Mouse (Mus musculus): ENCODE results near the gene Zfp827. TPM values are rescaled to one million over a fixed set of nuclear protein-coding genes. Genes with fewer than 3 reads are reported as not detected.

Zfp827 gene
- polyA plus RNA-seq, 1 experiment from 2014 or later: 2.9 TPM

GRCm38 (mm10) chr8:79073311-79073710 lies 45.1 kb downstream of the Zfp827 start:
- DNase-seq (ENCODE audit: low spot score) (no peak), ATAC-seq (ENCODE audit: low FRiP score, low TSS enrichment) (no peak)
- no peak overlapping the region for H3K4me2 ChIP-seq (replicated peaks; ENCODE audit: low read depth)
- H3K36me3 ChIP-seq (ENCODE audit: control insufficient read depth, insufficient read depth, low read length): peaks cover 8% of the 10 kb centered on the region; the same call in 1 of the 2 replicates
- TF ChIP-seq CTCF (IDR thresholded peaks at IDR 0.05; ENCODE audit: low read depth) (no peak), EP300 (optimal IDR thresholded peaks at IDR 0.05) (no peak)
- H3K27me3 ChIP-seq (ENCODE audit: control insufficient read depth, insufficient read depth, low read length): no peaks in the 10 kb centered on the region
- no peak overlapping the region for H3K9ac ChIP-seq (ENCODE audit: low read length)
- no peak overlapping the region for H3K4me3 ChIP-seq (ENCODE audit: low read depth, low read length)
- no peaks in the 10 kb centered on the region for H3K4me1 ChIP-seq (replicated peaks; ENCODE audit: control insufficient read depth, insufficient read depth)
- WGBS: 60% methylated on average over 3 of the region's 3 CpGs
- no peaks in the 10 kb centered on the region for H3K9me3 ChIP-seq (ENCODE audit: control insufficient read depth, low read length)
- H3K27ac ChIP-seq (replicated peaks): no peak overlapping the region

GRCm38 (mm10) chr8:79074986-79075385 lies 46.7 kb downstream of the Zfp827 start:
- no peak for TF ChIP-seq EP300 (optimal IDR thresholded peaks at IDR 0.05)
- TF ChIP-seq CTCF (IDR thresholded peaks at IDR 0.05; ENCODE audit: low read depth): no peak
- H3K36me3 ChIP-seq (ENCODE audit: control insufficient read depth, insufficient read depth, low read length): peaks cover 8% of the 10 kb centered on the region; the same call in 1 of the 2 replicates
- no peaks in the 10 kb centered on the region for H3K9me3 ChIP-seq (ENCODE audit: control insufficient read depth, low read length)
- DNase-seq (ENCODE audit: low spot score): no peak
- no peak for ATAC-seq (ENCODE audit: low FRiP score, low TSS enrichment)
- H3K27me3 ChIP-seq (ENCODE audit: control insufficient read depth, insufficient read depth, low read length): no peaks in the 10 kb centered on the region
- WGBS: 68% methylated on average over 9 of the region's 9 CpGs
- no peak overlapping the region for H3K27ac ChIP-seq (replicated peaks)
- no peaks in the 10 kb centered on the region for H3K4me1 ChIP-seq (replicated peaks; ENCODE audit: control insufficient read depth, insufficient read depth)
- no peak overlapping the region for H3K4me2 ChIP-seq (replicated peaks; ENCODE audit: low read depth)
- H3K9ac ChIP-seq (ENCODE audit: low read length): no peak overlapping the region
- H3K4me3 ChIP-seq (ENCODE audit: low read depth, low read length): no peak overlapping the region

GRCm38 (mm10) chr8:79077256-79077655 lies 49.0 kb downstream of the Zfp827 start:
- Histone ChIP-seq H3K27ac (replicated peaks) (no peak overlapping the region), H3K27me3 (ENCODE audit: control insufficient read depth, insufficient read depth, low read length) (no peaks in the 10 kb centered on the region), H3K36me3 (ENCODE audit: control insufficient read depth, insufficient read depth, low read length) (peaks cover 5% of the 10 kb centered on the region; the same call in 1 of the 2 replicates), H3K9me3 (ENCODE audit: control insufficient read depth, low read length) (no peaks in the 10 kb centered on the region), H3K4me2 (replicated peaks; ENCODE audit: low read depth) (no peak overlapping the region), H3K4me1 (replicated peaks; ENCODE audit: control insufficient read depth, insufficient read depth) (no peaks in the 10 kb centered on the region), H3K9ac (ENCODE audit: low read length) (no peak overlapping the region), H3K4me3 (ENCODE audit: low read depth, low read length) (no peak overlapping the region)
- 83% methylated on average over 5 of the region's 5 CpGs for WGBS
- DNase-seq (ENCODE audit: low spot score) (no peak), ATAC-seq (ENCODE audit: low FRiP score, low TSS enrichment) (no peak)
- TF ChIP-seq EP300 (optimal IDR thresholded peaks at IDR 0.05) (no peak), CTCF (IDR thresholded peaks at IDR 0.05; ENCODE audit: low read depth) (no peak)

GRCm38 (mm10) chr8:79078556-79079195 lies 50.4 kb downstream of the Zfp827 start:
- H3K9ac ChIP-seq (ENCODE audit: low read length): no peak overlapping the region
- no peaks in the 10 kb centered on the region; the same call in 1 of the 2 replicates for H3K4me1 ChIP-seq (replicated peaks; ENCODE audit: control insufficient read depth, insufficient read depth)
- no peaks in the 10 kb centered on the region for H3K27me3 ChIP-seq (ENCODE audit: control insufficient read depth, insufficient read depth, low read length)
- H3K9me3 ChIP-seq (ENCODE audit: control insufficient read depth, low read length): no peaks in the 10 kb centered on the region
- peaks cover 5% of the 10 kb centered on the region; the same call in 1 of the 2 replicates for H3K36me3 ChIP-seq (ENCODE audit: control insufficient read depth, insufficient read depth, low read length)
- no peak overlapping the region for H3K4me2 ChIP-seq (replicated peaks; ENCODE audit: low read depth)
- WGBS: 58% methylated on average over 11 of the region's 11 CpGs
- ATAC-seq (ENCODE audit: low FRiP score, low TSS enrichment) (no peak), DNase-seq (ENCODE audit: low spot score) (no peak)
- peak overlapping the region; percentile 18; the same call in 1 of the 2 replicates for H3K27ac ChIP-seq (replicated peaks)
- no peak overlapping the region for H3K4me3 ChIP-seq (ENCODE audit: low read depth, low read length)
- TF ChIP-seq EP300 (optimal IDR thresholded peaks at IDR 0.05): no peak
- TF ChIP-seq CTCF (IDR thresholded peaks at IDR 0.05; ENCODE audit: low read depth): no peak

- H3K9ac ChIP-seq (ENCODE audit: low read length): no peak overlapping the region
- no peak for DNase-seq (ENCODE audit: low spot score)
- no peak overlapping the region; the same call in 1 of the 2 replicates for H3K27ac ChIP-seq (replicated peaks)
- H3K9me3 ChIP-seq (ENCODE audit: control insufficient read depth, low read length): no peaks in the 10 kb centered on the region
- H3K4me2 ChIP-seq (replicated peaks; ENCODE audit: low read depth): no peak overlapping the region
- 68% methylated on average over 3 of the region's 3 CpGs for WGBS
- TF ChIP-seq EP300 (optimal IDR thresholded peaks at IDR 0.05) (no peak), CTCF (IDR thresholded peaks at IDR 0.05; ENCODE audit: low read depth) (no peak)
- peaks cover 5% of the 10 kb centered on the region; the same call in 1 of the 2 replicates for H3K36me3 ChIP-seq (ENCODE audit: control insufficient read depth, insufficient read depth, low read length)
- H3K4me3 ChIP-seq (ENCODE audit: low read depth, low read length): no peak overlapping the region
- H3K27me3 ChIP-seq (ENCODE audit: control insufficient read depth, insufficient read depth, low read length): no peaks in the 10 kb centered on the region
- no peaks in the 10 kb centered on the region; the same call in 1 of the 2 replicates for H3K4me1 ChIP-seq (replicated peaks; ENCODE audit: control insufficient read depth, insufficient read depth)
- no peak for ATAC-seq (ENCODE audit: low FRiP score, low TSS enrichment)
Measured at GRCm38 (mm10) chr8:79079196-79079561, 50.9 kb downstream of the Zfp827 start.

- DNase-seq (ENCODE audit: low spot score) (peak; percentile 75), ATAC-seq (ENCODE audit: low FRiP score, low TSS enrichment) (peak; percentile 92)
- H3K4me1 ChIP-seq (replicated peaks; ENCODE audit: control insufficient read depth, insufficient read depth): no peaks in the 10 kb centered on the region; the same call in 1 of the 2 replicates
- H3K4me2 ChIP-seq (replicated peaks; ENCODE audit: low read depth): no peak overlapping the region
- H3K27ac ChIP-seq (replicated peaks): peak overlapping the region; percentile 36
- no peak overlapping the region for H3K4me3 ChIP-seq (ENCODE audit: low read depth, low read length)
- H3K9me3 ChIP-seq (ENCODE audit: control insufficient read depth, low read length): no peaks in the 10 kb centered on the region
- peaks cover 5% of the 10 kb centered on the region; the same call in 1 of the 2 replicates for H3K36me3 ChIP-seq (ENCODE audit: control insufficient read depth, insufficient read depth, low read length)
- no peaks in the 10 kb centered on the region for H3K27me3 ChIP-seq (ENCODE audit: control insufficient read depth, insufficient read depth, low read length)
- TF ChIP-seq CTCF (IDR thresholded peaks at IDR 0.05; ENCODE audit: low read depth): no peak
- no peak for TF ChIP-seq EP300 (optimal IDR thresholded peaks at IDR 0.05)
- no peak overlapping the region for H3K9ac ChIP-seq (ENCODE audit: low read length)
- 46% methylated on average over 6 of the region's 6 CpGs for WGBS
Measured at GRCm38 (mm10) chr8:79080096-79080739, 52.0 kb downstream of the Zfp827 start.
